Mouse (Mus musculus): Measurements from ENCODE around the gene Gm49336. TPM values are rescaled to one million over a fixed set of nuclear protein-coding genes. Genes with fewer than 3 reads are reported as not detected.

Gene Gm49336
- polyA plus RNA-seq, 1 experiment from 2014 or later = 68.8 TPM

GRCm38 (mm10) chr14:60269333-60269732, 18.0 kb upstream of the Gm49336 start:
- H3K4me3 ChIP-seq (ENCODE audit: low read depth, low read length) = no peak overlapping the region
- no peak for ATAC-seq (ENCODE audit: low FRiP score)
- no peak for DNase-seq (ENCODE audit: low spot score)
- H3K4me2 ChIP-seq (replicated peaks; ENCODE audit: low read depth, low read length) = no peak overlapping the region
- H3K4me1 ChIP-seq (replicated peaks; ENCODE audit: control insufficient read depth, insufficient read depth, low read length) = no peaks in the 10 kb centered on the region
- H3K9me3 ChIP-seq (ENCODE audit: control insufficient read depth, low read length) = no peaks in the 10 kb centered on the region
- WGBS = 95% methylated on average over 6 of the region's 6 CpGs
- H3K27ac ChIP-seq (ENCODE audit: low read depth, low read length) = no peak overlapping the region
- H3K36me3 ChIP-seq (ENCODE audit: control insufficient read depth, insufficient read depth, low read length) = no peaks in the 10 kb centered on the region
- no peaks in the 10 kb centered on the region for H3K27me3 ChIP-seq (ENCODE audit: control insufficient read depth, insufficient read depth, low read length)
- H3K9ac ChIP-seq (ENCODE audit: low read depth, low read length) = no peak overlapping the region

GRCm38 (mm10) chr14:60264990-60265876, 13.9 kb upstream of the Gm49336 start, which contains the start of gene Mtmr6:
Mtmr6 (plus strand) TSS chr14:60265228.
- Histone ChIP-seq H3K36me3 (ENCODE audit: control insufficient read depth, insufficient read depth, low read length) (no peaks in the 10 kb centered on the region), H3K4me3 (ENCODE audit: low read depth, low read length) (peak within 1 kb of the TSS; percentile 77), H3K4me1 (replicated peaks; ENCODE audit: control insufficient read depth, insufficient read depth, low read length) (no peaks in the 10 kb centered on the region), H3K9me3 (ENCODE audit: control insufficient read depth, low read length) (no peaks in the 10 kb centered on the region), H3K4me2 (replicated peaks; ENCODE audit: low read depth, low read length) (peak within 1 kb of the TSS; percentile 69), H3K27me3 (ENCODE audit: control insufficient read depth, insufficient read depth, low read length) (no peaks in the 10 kb centered on the region), H3K9ac (ENCODE audit: low read depth, low read length) (peak within 1 kb of the TSS; percentile 79), H3K27ac (ENCODE audit: low read depth, low read length) (peak within 1 kb of the TSS; percentile 51; the same call in 1 of the 2 replicates)
- DNase-seq (ENCODE audit: low spot score) (peak; percentile 99), ATAC-seq (ENCODE audit: low FRiP score) (peak; percentile 98)
- WGBS = under 1% methylated on average over 51 of the region's 51 CpGs

GRCm38 (mm10) chr14:60262316-60262715, 11.0 kb upstream of the Gm49336 start:
- Histone ChIP-seq H3K9ac (ENCODE audit: low read depth, low read length) (no peak overlapping the region), H3K4me3 (ENCODE audit: low read depth, low read length) (no peak overlapping the region), H3K27me3 (ENCODE audit: control insufficient read depth, insufficient read depth, low read length) (no peaks in the 10 kb centered on the region), H3K27ac (ENCODE audit: low read depth, low read length) (no peak overlapping the region), H3K4me1 (replicated peaks; ENCODE audit: control insufficient read depth, insufficient read depth, low read length) (no peaks in the 10 kb centered on the region), H3K4me2 (replicated peaks; ENCODE audit: low read depth, low read length) (no peak overlapping the region), H3K36me3 (ENCODE audit: control insufficient read depth, insufficient read depth, low read length) (no peaks in the 10 kb centered on the region), H3K9me3 (ENCODE audit: control insufficient read depth, low read length) (no peaks in the 10 kb centered on the region)
- 84% methylated on average over 7 of the region's 7 CpGs for WGBS
- DNase-seq (ENCODE audit: low spot score) (no peak), ATAC-seq (ENCODE audit: low FRiP score) (no peak)

- WGBS = 83% methylated on average over 1 of the region's 1 CpGs
- DNase-seq (ENCODE audit: low spot score) (no peak), ATAC-seq (ENCODE audit: low FRiP score) (no peak)
- Histone ChIP-seq H3K4me2 (replicated peaks; ENCODE audit: low read depth, low read length) (no peak overlapping the region), H3K4me3 (ENCODE audit: low read depth, low read length) (no peak overlapping the region), H3K27ac (ENCODE audit: low read depth, low read length) (no peak overlapping the region), H3K9me3 (ENCODE audit: control insufficient read depth, low read length) (no peaks in the 10 kb centered on the region), H3K9ac (ENCODE audit: low read depth, low read length) (no peak overlapping the region), H3K36me3 (ENCODE audit: control insufficient read depth, insufficient read depth, low read length) (no peaks in the 10 kb centered on the region), H3K27me3 (ENCODE audit: control insufficient read depth, insufficient read depth, low read length) (no peaks in the 10 kb centered on the region), H3K4me1 (replicated peaks; ENCODE audit: control insufficient read depth, insufficient read depth, low read length) (no peaks in the 10 kb centered on the region)
Observed at GRCm38 (mm10) chr14:60257851-60258250, 6.5 kb upstream of the Gm49336 start.

- no peak overlapping the region for H3K4me3 ChIP-seq (ENCODE audit: low read depth, low read length)
- no peak for DNase-seq (ENCODE audit: low spot score)
- H3K4me1 ChIP-seq (replicated peaks; ENCODE audit: control insufficient read depth, insufficient read depth, low read length) = 0 out of 2 replicates have a peak, but pooled peaks cover 4% of the 10 kb centered on the region
- H3K9ac ChIP-seq (ENCODE audit: low read depth, low read length) = no peak overlapping the region
- H3K36me3 ChIP-seq (ENCODE audit: control insufficient read depth, insufficient read depth, low read length) = no peaks in the 10 kb centered on the region
- no peak overlapping the region for H3K27ac ChIP-seq (ENCODE audit: low read depth, low read length)
- H3K4me2 ChIP-seq (replicated peaks; ENCODE audit: low read depth, low read length) = no peak overlapping the region
- no peak for ATAC-seq (ENCODE audit: low FRiP score)
- 82% methylated on average over 4 of the region's 4 CpGs for WGBS
- H3K9me3 ChIP-seq (ENCODE audit: control insufficient read depth, low read length) = no peaks in the 10 kb centered on the region
- H3K27me3 ChIP-seq (ENCODE audit: control insufficient read depth, insufficient read depth, low read length) = no peaks in the 10 kb centered on the region
Observed at GRCm38 (mm10) chr14:60257101-60257500, 5.8 kb upstream of the Gm49336 start.

- WGBS = 30% methylated on average over 3 of the region's 3 CpGs
- 0 out of 2 replicates have a peak, but pooled peaks cover 4% of the 10 kb centered on the region for H3K4me1 ChIP-seq (replicated peaks; ENCODE audit: control insufficient read depth, insufficient read depth, low read length)
- H3K9me3 ChIP-seq (ENCODE audit: control insufficient read depth, low read length) = no peaks in the 10 kb centered on the region
- no peaks in the 10 kb centered on the region for H3K27me3 ChIP-seq (ENCODE audit: control insufficient read depth, insufficient read depth, low read length)
- H3K36me3 ChIP-seq (ENCODE audit: control insufficient read depth, insufficient read depth, low read length) = no peaks in the 10 kb centered on the region
- no peak for DNase-seq (ENCODE audit: low spot score)
- H3K4me2 ChIP-seq (replicated peaks; ENCODE audit: low read depth, low read length) = no peak overlapping the region
- no peak overlapping the region for H3K27ac ChIP-seq (ENCODE audit: low read depth, low read length)
- no peak overlapping the region for H3K9ac ChIP-seq (ENCODE audit: low read depth, low read length)
- no peak for ATAC-seq (ENCODE audit: low FRiP score)
- no peak overlapping the region for H3K4me3 ChIP-seq (ENCODE audit: low read depth, low read length)
Observed at GRCm38 (mm10) chr14:60256356-60256755, 5.0 kb upstream of the Gm49336 start.

- ATAC-seq (ENCODE audit: low FRiP score) (no peak), DNase-seq (ENCODE audit: low spot score) (no peak)
- no peaks in the 10 kb centered on the region for H3K36me3 ChIP-seq (ENCODE audit: control insufficient read depth, insufficient read depth, low read length)
- H3K4me2 ChIP-seq (replicated peaks; ENCODE audit: low read depth, low read length) = no peak overlapping the region
- H3K27ac ChIP-seq (ENCODE audit: low read depth, low read length) = no peak overlapping the region
- 0 out of 2 replicates have a peak, but pooled peaks cover 4% of the 10 kb centered on the region for H3K4me1 ChIP-seq (replicated peaks; ENCODE audit: control insufficient read depth, insufficient read depth, low read length)
- no peaks in the 10 kb centered on the region for H3K9me3 ChIP-seq (ENCODE audit: control insufficient read depth, low read length)
- no peak overlapping the region for H3K9ac ChIP-seq (ENCODE audit: low read depth, low read length)
- no peaks in the 10 kb centered on the region for H3K27me3 ChIP-seq (ENCODE audit: control insufficient read depth, insufficient read depth, low read length)
- H3K4me3 ChIP-seq (ENCODE audit: low read depth, low read length) = no peak overlapping the region
Observed at GRCm38 (mm10) chr14:60254774-60255173, 3.5 kb upstream of the Gm49336 start.

- no peak overlapping the region for H3K9ac ChIP-seq (ENCODE audit: low read depth, low read length)
- no peak for DNase-seq (ENCODE audit: low spot score)
- no peak overlapping the region for H3K4me2 ChIP-seq (replicated peaks; ENCODE audit: low read depth, low read length)
- WGBS = 95% methylated on average over 3 of the region's 3 CpGs
- no peaks in the 10 kb centered on the region for H3K36me3 ChIP-seq (ENCODE audit: control insufficient read depth, insufficient read depth, low read length)
- H3K4me3 ChIP-seq (ENCODE audit: low read depth, low read length) = no peak overlapping the region
- ATAC-seq (ENCODE audit: low FRiP score) = no peak
- H3K27ac ChIP-seq (ENCODE audit: low read depth, low read length) = no peak overlapping the region
- H3K9me3 ChIP-seq (ENCODE audit: control insufficient read depth, low read length) = no peaks in the 10 kb centered on the region
- H3K4me1 ChIP-seq (replicated peaks; ENCODE audit: control insufficient read depth, insufficient read depth, low read length) = 0 out of 2 replicates have a peak, but pooled peaks cover 4% of the 10 kb centered on the region
- H3K27me3 ChIP-seq (ENCODE audit: control insufficient read depth, insufficient read depth, low read length) = no peaks in the 10 kb centered on the region
Observed at GRCm38 (mm10) chr14:60253466-60253865, 2.2 kb upstream of the Gm49336 start.
